Mouse (Mus musculus) MEL (cell line): ENCODE data around the gene Exoc4. TPM values are rescaled to one million over a fixed set of nuclear protein-coding genes. Genes with fewer than 3 reads are reported as not detected.

Source experiments
- DNase-seq: peaks from one replicate; pipeline ENCODE4 v3.0.0; 2011; ENCODE audit warnings: low read depth, low spot score
- H3K27ac ChIP-seq: 2 replicates; pipeline ENCODE4 v1.5.1; 2012; ENCODE audit warnings: low read depth, mild to moderate bottlenecking, control low read depth, low read length, moderate library complexity; ENCODE audit not compliant: control insufficient read depth
- H3K27me3 ChIP-seq, 2 experiments: fragments of 150-350 bp in 1 of 2; sonication (generic) in 1 of 2; 2 replicates each; pipeline ENCODE4 v1.6.1; 2012; ENCODE audit warnings: low read length in 2 of 2, mild to moderate bottlenecking in 2 of 2, improper control_type of control experiment in 1 of 2, moderate library complexity in 1 of 2; ENCODE audit not compliant: insufficient read depth in 2 of 2, control insufficient read depth in 1 of 2
- H3K36me3 ChIP-seq, 2 experiments: 2 replicates each; pipeline ENCODE4 v1.6.1; 2012 to 2014; ENCODE audit warnings: low read length in 2 of 2, improper control_type of control experiment in 1 of 2, inconsistent platforms in 1 of 2, mild to moderate bottlenecking in 1 of 2; ENCODE audit not compliant: insufficient read depth in 2 of 2, control insufficient read depth in 1 of 2
- H3K4me1 ChIP-seq, 2 experiments: fragments of 150-350 bp in 1 of 2; sonication (generic) in 1 of 2; 2 replicates each; pipeline ENCODE4 v1.6.1; 2012; ENCODE audit warnings: low read length in 2 of 2, improper control_type of control experiment in 1 of 2, mild to moderate bottlenecking in 1 of 2; ENCODE audit not compliant: insufficient read depth in 2 of 2, control insufficient read depth in 1 of 2
- H3K4me3 ChIP-seq, 2 experiments: fragments of 150-350 bp in 1 of 2; sonication (generic) in 1 of 2; 2 replicates each; pipeline ENCODE4 v1.5.1; 2012; ENCODE audit warnings: low read depth in 2 of 2, low read length in 2 of 2, mild to moderate bottlenecking in 2 of 2, moderate library complexity in 2 of 2, control low read depth in 1 of 2, improper control_type of control experiment in 1 of 2; ENCODE audit not compliant: control insufficient read depth in 1 of 2, insufficient read depth in 1 of 2
- H3K79me2 ChIP-seq: 2 replicates; pipeline ENCODE4 v1.6.1; 2012; ENCODE audit warnings: mild to moderate bottlenecking, low read length, moderate library complexity; ENCODE audit not compliant: control insufficient read depth, poor library complexity, insufficient read depth
- H3K9ac ChIP-seq: 2 replicates; pipeline ENCODE4 v1.6.1; 2012; ENCODE audit warnings: low read depth, mild to moderate bottlenecking, control low read depth, low read length, moderate library complexity; ENCODE audit not compliant: control insufficient read depth, poor library complexity, severe bottlenecking
- H3K9me3 ChIP-seq: fragments of 150-350 bp; sonication (generic); replicated peaks from 2 replicates; pipeline ENCODE4 v1.6.1; 2012; ENCODE audit warnings: mild to moderate bottlenecking, low read length, improper control_type of control experiment, moderate library complexity; ENCODE audit not compliant: insufficient read depth
- BHLHE40 ChIP-seq: IDR thresholded peaks from 2 replicates; pipeline ENCODE4 v1.6.1; 2012; ENCODE audit warnings: low read depth, mild to moderate bottlenecking, inconsistent platforms, low read length, improper control_type of control experiment, borderline replicate concordance
- CHD1 ChIP-seq: IDR thresholded peaks from 2 replicates; pipeline ENCODE4 v1.6.1; 2012; ENCODE audit warnings: low read depth, mild to moderate bottlenecking, inconsistent platforms, low read length, improper control_type of control experiment
- CHD2 ChIP-seq: IDR thresholded peaks from 2 replicates; pipeline ENCODE4 v1.6.1; 2011; ENCODE audit warnings: low read length, improper control_type of control experiment
- CTCF ChIP-seq, 3 experiments: IDR thresholded peaks in 2 of 3; conservative IDR thresholded peaks in 1 of 3; 2 replicates each; pipeline ENCODE4 v1.5.1; 2011 to 2012; ENCODE audit warnings: low read length in 3 of 3, low read depth in 2 of 3, mild to moderate bottlenecking in 2 of 3, improper control_type of control experiment in 1 of 3, inconsistent platforms in 1 of 3, mixed read lengths in 1 of 3, moderate library complexity in 1 of 3; ENCODE audit not compliant: control insufficient read depth in 1 of 3, insufficient read depth in 1 of 3, poor library complexity in 1 of 3, severe bottlenecking in 1 of 3
- ELF1 ChIP-seq: IDR thresholded peaks from 2 replicates; pipeline ENCODE4 v1.6.1; 2014; ENCODE audit warnings: low read depth, mild to moderate bottlenecking, inconsistent platforms, low read length, improper control_type of control experiment, moderate library complexity
- EP300 ChIP-seq, 2 experiments: IDR thresholded peaks; 2 replicates each; pipeline ENCODE4 v1.6.1; 2011; ENCODE audit warnings: improper control_type of control experiment in 2 of 2, low read length in 2 of 2, low read depth in 1 of 2, mild to moderate bottlenecking in 1 of 2
- GABPA ChIP-seq: IDR thresholded peaks from 2 replicates; pipeline ENCODE4 v1.6.1; 2012; ENCODE audit warnings: low read depth, mild to moderate bottlenecking, inconsistent platforms, low read length, improper control_type of control experiment, moderate library complexity
- GATA1 ChIP-seq: IDR thresholded peaks from 2 replicates; pipeline ENCODE4 v1.6.1; 2011; ENCODE audit warnings: low read depth, low read length, improper control_type of control experiment
- HCFC1 ChIP-seq: IDR thresholded peaks from 2 replicates; pipeline ENCODE4 v1.6.1; 2012; ENCODE audit warnings: low read depth, mild to moderate bottlenecking, inconsistent platforms, low read length, improper control_type of control experiment, moderate library complexity
- JUND ChIP-seq: IDR thresholded peaks from 2 replicates; pipeline ENCODE4 v1.6.1; 2011; ENCODE audit warnings: low read depth, mild to moderate bottlenecking, improper control_type of control experiment, low read length
- KAT2A ChIP-seq: conservative IDR thresholded peaks from 2 replicates; pipeline ENCODE4 v1.6.1; 2012; ENCODE audit warnings: low read depth, low read length, improper control_type of control experiment, inconsistent platforms
- MAFK ChIP-seq: IDR thresholded peaks from 2 replicates; pipeline ENCODE4 v1.6.1; 2011; ENCODE audit warnings: low read depth, mild to moderate bottlenecking, low read length, improper control_type of control experiment, borderline replicate concordance
- MAX ChIP-seq: IDR thresholded peaks from 2 replicates; pipeline ENCODE4 v1.6.1; 2011; ENCODE audit warnings: low read length, improper control_type of control experiment
- MAZ ChIP-seq: IDR thresholded peaks from 2 replicates; pipeline ENCODE4 v1.6.1; 2012; ENCODE audit warnings: low read depth, mild to moderate bottlenecking, inconsistent platforms, low read length, improper control_type of control experiment
- MEF2A ChIP-seq: IDR thresholded peaks from 2 replicates; pipeline ENCODE4 v1.6.1; 2014; ENCODE audit warnings: low read depth, mild to moderate bottlenecking, inconsistent platforms, low read length, improper control_type of control experiment; ENCODE audit not compliant: poor library complexity, insufficient replicate concordance, severe bottlenecking; ENCODE audit errors: extremely low read depth
- MXI1 ChIP-seq: IDR thresholded peaks from 2 replicates; pipeline ENCODE4 v1.6.1; 2011; ENCODE audit warnings: mild to moderate bottlenecking, low read depth, low read length, improper control_type of control experiment
- MYB ChIP-seq: IDR thresholded peaks from 2 replicates; pipeline ENCODE4 v1.6.1; 2011; ENCODE audit warnings: mild to moderate bottlenecking, low read depth, low read length, improper control_type of control experiment
- MYC ChIP-seq: IDR thresholded peaks from 2 replicates; pipeline ENCODE4 v1.6.1; 2011; ENCODE audit warnings: low read depth, mild to moderate bottlenecking, low read length, improper control_type of control experiment, moderate library complexity
- NELFE ChIP-seq: IDR thresholded peaks from 2 replicates; pipeline ENCODE4 v1.6.1; 2011; ENCODE audit warnings: low read depth, low read length, improper control_type of control experiment
- NRF1 ChIP-seq: IDR thresholded peaks from 2 replicates; pipeline ENCODE4 v1.6.1; 2014; ENCODE audit warnings: low read depth, mild to moderate bottlenecking, inconsistent platforms, low read length, improper control_type of control experiment, moderate library complexity; ENCODE audit not compliant: poor library complexity, insufficient read depth, severe bottlenecking
- POLR2A ChIP-seq, 2 experiments: IDR thresholded peaks; 2 replicates each; pipeline ENCODE4 v1.6.1; 2011 to 2012; ENCODE audit warnings: low read length in 2 of 2, mild to moderate bottlenecking in 2 of 2, control low read depth in 1 of 2, improper control_type of control experiment in 1 of 2, low read depth in 1 of 2, moderate library complexity in 1 of 2; ENCODE audit not compliant: control insufficient read depth in 1 of 2, insufficient read depth in 1 of 2, poor library complexity in 1 of 2
- POLR2AphosphoS2 ChIP-seq: IDR thresholded peaks from 2 replicates; pipeline ENCODE4 v1.6.1; 2011; ENCODE audit warnings: low read length, improper control_type of control experiment
- POLR2AphosphoS5 ChIP-seq: IDR thresholded peaks from 2 replicates; pipeline ENCODE4 v1.6.1; 2012; ENCODE audit warnings: low read depth, borderline replicate concordance, mild to moderate bottlenecking, inconsistent platforms, low read length, moderate library complexity, mixed read lengths
- RAD21 ChIP-seq: IDR thresholded peaks from 2 replicates; pipeline ENCODE4 v1.6.1; 2011; ENCODE audit warnings: mild to moderate bottlenecking, low read depth, low read length, improper control_type of control experiment
- SIN3A ChIP-seq: IDR thresholded peaks from 2 replicates; pipeline ENCODE4 v1.6.1; 2012; ENCODE audit warnings: low read length, improper control_type of control experiment, inconsistent platforms
- SMC3 ChIP-seq: IDR thresholded peaks from 2 replicates; pipeline ENCODE4 v1.6.1; 2011; ENCODE audit warnings: low read depth, low read length, improper control_type of control experiment
- TAL1 ChIP-seq: IDR thresholded peaks from 2 replicates; pipeline ENCODE4 v1.6.1; 2012; ENCODE audit warnings: mild to moderate bottlenecking, inconsistent platforms, low read length, moderate library complexity, mixed read lengths
- TBP ChIP-seq: IDR thresholded peaks from 2 replicates; pipeline ENCODE4 v1.8.0; 2011; ENCODE audit warnings: low read depth, low read length, improper control_type of control experiment
- TCF12 ChIP-seq: IDR thresholded peaks from 2 replicates; pipeline ENCODE4 v1.6.1; 2014; ENCODE audit warnings: low read depth, mild to moderate bottlenecking, inconsistent platforms, low read length, improper control_type of control experiment, moderate library complexity
- USF1 ChIP-seq: IDR thresholded peaks from 2 replicates; pipeline ENCODE4 v1.6.1; 2014; ENCODE audit warnings: low read depth, mild to moderate bottlenecking, inconsistent platforms, low read length, improper control_type of control experiment, moderate library complexity
- USF2 ChIP-seq, 2 experiments: IDR thresholded peaks; 2 replicates each; pipeline ENCODE4 v1.6.1; 2011 to 2012; ENCODE audit warnings: improper control_type of control experiment in 2 of 2, low read length in 2 of 2, borderline replicate concordance in 1 of 2, inconsistent platforms in 1 of 2, low read depth in 1 of 2, mild to moderate bottlenecking in 1 of 2; ENCODE audit not compliant: insufficient read depth in 1 of 2
- ZC3H11A ChIP-seq: IDR thresholded peaks from 2 replicates; pipeline ENCODE4 v1.6.1; 2012; ENCODE audit warnings: low read depth, mild to moderate bottlenecking, inconsistent platforms, low read length, improper control_type of control experiment
- ZKSCAN1 ChIP-seq: IDR thresholded peaks from 2 replicates; pipeline ENCODE4 v1.6.1; 2012; ENCODE audit warnings: low read depth, mild to moderate bottlenecking, inconsistent platforms, low read length, improper control_type of control experiment, moderate library complexity
- ZMIZ1 ChIP-seq: IDR thresholded peaks from 2 replicates; pipeline ENCODE4 v1.6.1; 2012; ENCODE audit warnings: low read depth, mild to moderate bottlenecking, inconsistent platforms, low read length, improper control_type of control experiment, moderate library complexity
- ZNF384 ChIP-seq: IDR thresholded peaks from 2 replicates; pipeline ENCODE4 v1.6.1; 2012; ENCODE audit warnings: low read depth, mild to moderate bottlenecking, inconsistent platforms, low read length, improper control_type of control experiment
- polyA plus RNA-seq, 2 experiments: library from polyadenylated mRNA; stranded (reverse) in 1 of 2; unstranded in 1 of 2; fragments of >175 nt in 1 of 2; fragments of >200 nt in 1 of 2; gene quantifications; 2 replicates each; pipeline versions ENCODE4 v1.2.1 to v1.2.4; 2012; ENCODE audit warnings: low replicate concordance in 2 of 2, low read depth in 1 of 2; ENCODE audit not compliant: insufficient read length in 2 of 2, insufficient read depth in 1 of 2, missing spikeins in 1 of 2
- total RNA-seq: library from RNA; depleted of rRNA; stranded (reverse); fragments of 300-350 nt; gene quantifications from 2 replicates; pipeline ENCODE4 v1.2.3, GENCODE M21; 2012

Exoc4 gene
- total and polyA plus RNA-seq, 3 experiments: 16.4 to 22.6 TPM; not detected in 1

- H3K4me1 ChIP-seq: no peaks in the 10 kb centered on the region
These were observed 156.8 kb downstream of the Exoc4 start for GRCm38 (mm10) chr6:33405562-33406275.

DNA sequence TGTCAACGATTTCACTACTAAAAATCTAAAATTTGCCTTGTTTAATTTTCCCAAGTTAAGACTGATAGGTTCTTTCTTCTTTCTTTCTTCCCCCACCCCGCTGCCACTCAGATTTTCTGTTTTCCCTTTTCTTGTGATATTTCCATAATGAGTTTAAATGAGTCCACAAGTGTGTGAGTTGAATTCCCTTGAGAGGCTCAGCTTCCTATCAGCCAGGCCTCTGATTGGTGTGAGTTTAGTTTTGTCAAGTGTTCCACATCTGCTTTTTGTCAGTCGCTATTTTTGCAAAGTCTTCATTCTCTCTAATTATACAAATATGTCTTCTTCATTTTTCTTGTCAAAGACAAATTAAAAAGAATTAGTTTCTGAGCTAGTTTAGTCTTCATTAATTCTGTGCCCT lies 160.7 kb downstream of the Exoc4 start:
- Histone ChIP-seq H3K4me1 (no peaks in the 10 kb centered on the region), H3K4me3 (no peak overlapping the region), H3K36me3 (no peaks in the 10 kb centered on the region)
- no peak for TF ChIP-seq ZKSCAN1
- no peak for TF ChIP-seq TBP
- no peak for TF ChIP-seq MAX
- no peak for TF ChIP-seq KAT2A
- TF ChIP-seq, all 39 proteins: peak for 0
- no peak overlapping the region for H3K27ac ChIP-seq
- no peaks in the 10 kb centered on the region for H3K79me2 ChIP-seq
- no peaks in the 10 kb centered on the region for H3K9me3 ChIP-seq
- DNase-seq: no peak
- no peaks in the 10 kb centered on the region for H3K27me3 ChIP-seq
- no peak overlapping the region for H3K9ac ChIP-seq

More at GRCm38 (mm10) chr6:33405562-33406275, 156.8 kb downstream of the Exoc4 start:
- Histone ChIP-seq H3K36me3 (no peaks in the 10 kb centered on the region), H3K9me3 (no peaks in the 10 kb centered on the region), H3K27me3 (no peaks in the 10 kb centered on the region), H3K9ac (no peak overlapping the region), H3K4me3 (no peak overlapping the region), H3K79me2 (no peaks in the 10 kb centered on the region), H3K27ac (no peak overlapping the region)
- TF ChIP-seq POLR2A (IDR thresholded peaks at IDR 0.05; ENCODE audit: control insufficient read depth in 1 of 2, insufficient read depth in 1 of 2, low read depth in 1 of 2, low read length in 2 of 2, poor library complexity in 1 of 2) (no peak), SIN3A (no peak), MAX (no peak), GABPA (no peak), MAZ (no peak), POLR2AphosphoS2 (no peak), CTCF (IDR thresholded peaks at IDR 0.05 in 2 of 3, conservative IDR thresholded peaks at IDR 0.05 in 1 of 3; ENCODE audit: control insufficient read depth in 1 of 3, insufficient read depth in 1 of 3, low read depth in 2 of 3, low read length in 3 of 3, poor library complexity in 1 of 3, severe bottlenecking in 1 of 3) (peak in 1 of 3 experiments; percentile 36; a peak in 2 of 6 replicates), ZNF384 (no peak), MYC (no peak), MXI1 (no peak), NELFE (no peak), CHD2 (no peak), EP300 (IDR thresholded peaks at IDR 0.05; ENCODE audit: low read depth in 1 of 2, low read length in 2 of 2) (no peak), MEF2A (no peak), BHLHE40 (no peak), RAD21 (peak; percentile 47), POLR2AphosphoS5 (no peak), GATA1 (no peak), SMC3 (peak; percentile 34), CHD1 (no peak), MAFK (no peak), ZC3H11A (0 out of 2 replicates have a peak, but pooled peaks have one; percentile 5), JUND (no peak), NRF1 (no peak), TAL1 (no peak), USF1 (no peak), HCFC1 (no peak), MYB (no peak), KAT2A (no peak), ELF1 (no peak), TBP (no peak), USF2 (IDR thresholded peaks at IDR 0.05; ENCODE audit: borderline replicate concordance in 1 of 2, insufficient read depth in 1 of 2, low read depth in 1 of 2, low read length in 2 of 2) (no peak), TCF12 (no peak), ZMIZ1 (no peak)
- peak; percentile 20 for DNase-seq
